ENCODE assay signal across 24 mouse cellular contexts in genomic region chr4:138877731-138878130, GRCm38 (mm10). TPM values are rescaled to one million over a fixed set of nuclear protein-coding genes. Genes with fewer than 3 reads are reported as not detected.
DNase-seq lines count a peak whose midpoint lies in the region; ATAC-seq and TF ChIP-seq lines count a peak whose summit lies in the region.
"Had no signal": no experiment of that assay in that cellular context is flagged by ENCODE, and none has a peak within 500 bp of the region (broad histone marks: within the 10 kb centered on the region; RNA-seq: fewer than 3 reads in every experiment).

TSS of gene Pla2g2e (plus strand) at chr4:138877942.

- TF ChIP-seq EP300 in stomach, postnatal 0 days (optimal IDR thresholded peaks at IDR 0.05): no peak

- no peak within 1 kb of the TSS for H3K4me3 ChIP-seq in neural tube, embryonic 13.5 days
- no peak within 1 kb of the TSS for H3K4me3 ChIP-seq in intestine, embryonic 15.5 days (replicated peaks)
- no peak within 1 kb of the TSS for H3K4me3 ChIP-seq in stomach, postnatal 0 days (ENCODE audit: low read depth, low read length)
- H3K4me3 ChIP-seq: embryonic facial prominence, embryonic 12.5 days; heart, embryonic 13.5 days; hindbrain, embryonic 13.5 days; left cerebral cortex, adult 2 months had no signal

- H3K4me2 ChIP-seq in neural tube, embryonic 13.5 days: no peak within 1 kb of the TSS
- H3K4me2 ChIP-seq in intestine, embryonic 15.5 days (replicated peaks): no peak within 1 kb of the TSS
- no peak within 1 kb of the TSS for H3K4me2 ChIP-seq in stomach, postnatal 0 days (replicated peaks; ENCODE audit: low read depth)
- H3K4me2 ChIP-seq: embryonic facial prominence, embryonic 12.5 days; heart, embryonic 13.5 days; hindbrain, embryonic 13.5 days; liver, embryonic 11.5 days had no signal

- no peak for ATAC-seq in neural tube, embryonic 13.5 days (ENCODE audit: low read depth)
- ATAC-seq in intestine, embryonic 15.5 days: peak; percentile 74
- ATAC-seq in stomach, postnatal 0 days (ENCODE audit: low FRiP score, low TSS enrichment): peak; percentile 72
- ATAC-seq: activated CD4-positive, CD25-positive, alpha-beta regulatory T cell, adult 4 months; forebrain, embryonic 16.5 days had no signal

- peaks cover 15% of the 10 kb centered on the region; the same call in 1 of the 2 replicates for H3K27me3 ChIP-seq in neural tube, embryonic 13.5 days
- no peaks in the 10 kb centered on the region for H3K27me3 ChIP-seq in intestine, embryonic 15.5 days (replicated peaks)
- no peaks in the 10 kb centered on the region for H3K27me3 ChIP-seq in stomach, postnatal 0 days (ENCODE audit: control insufficient read depth, insufficient read depth, low read length)

- no peak for TF ChIP-seq CTCF in stomach, postnatal 0 days (IDR thresholded peaks at IDR 0.05; ENCODE audit: low read depth)

- no peak within 1 kb of the TSS for H3K9ac ChIP-seq in neural tube, embryonic 13.5 days
- H3K9ac ChIP-seq in intestine, embryonic 15.5 days: no peak within 1 kb of the TSS
- H3K9ac ChIP-seq in stomach, postnatal 0 days (ENCODE audit: low read length): no peak within 1 kb of the TSS
- H3K9ac ChIP-seq: embryonic facial prominence, embryonic 12.5 days; heart, embryonic 13.5 days; hindbrain, embryonic 13.5 days had no signal

- no peaks in the 10 kb centered on the region for H3K36me3 ChIP-seq in neural tube, embryonic 13.5 days
- H3K36me3 ChIP-seq in intestine, embryonic 15.5 days: no peaks in the 10 kb centered on the region
- no peaks in the 10 kb centered on the region for H3K36me3 ChIP-seq in stomach, postnatal 0 days (ENCODE audit: control insufficient read depth, insufficient read depth, low read length)
- H3K36me3 ChIP-seq: embryonic facial prominence, embryonic 12.5 days; heart, embryonic 13.5 days; hindbrain, embryonic 13.5 days had no signal

- H3K9me3 ChIP-seq in neural tube, embryonic 13.5 days: no peaks in the 10 kb centered on the region
- no peaks in the 10 kb centered on the region for H3K9me3 ChIP-seq in intestine, embryonic 15.5 days
- no peaks in the 10 kb centered on the region for H3K9me3 ChIP-seq in stomach, postnatal 0 days (ENCODE audit: control insufficient read depth, low read length)
- H3K9me3 ChIP-seq: embryonic facial prominence, embryonic 12.5 days; heart, embryonic 13.5 days; hindbrain, embryonic 13.5 days had no signal

- H3K27ac ChIP-seq in neural tube, embryonic 13.5 days (replicated peaks): 0 out of 2 replicates have a peak within 1 kb of the TSS, but pooled peaks have one; percentile 18
- no peak within 1 kb of the TSS for H3K27ac ChIP-seq in intestine, embryonic 15.5 days
- no peak within 1 kb of the TSS for H3K27ac ChIP-seq in stomach, postnatal 0 days (replicated peaks)
- H3K27ac ChIP-seq: embryonic facial prominence, embryonic 12.5 days; heart, embryonic 13.5 days; hindbrain, embryonic 13.5 days; left cerebral cortex, adult 2 months had no signal

- peak; percentile 38 for DNase-seq in adrenal gland, postnatal 14 days
- DNase-seq in adrenal gland, adult 18-20 months (ENCODE audit: low spot score in 2 of 2): no peak
- no peak for DNase-seq in neural tube, embryonic 10.5 days (ENCODE audit: extremely low spot score, low spot score)
- DNase-seq in stomach, postnatal 0 days (ENCODE audit: low spot score): peak; percentile 27
- no peak for DNase-seq in left cerebral cortex, adult 8-10 months (ENCODE audit: low spot score in 2 of 2)
- no peak for DNase-seq in natural killer cell, adult 2 months (ENCODE audit: low spot score in 2 of 2)
- DNase-seq: cerebellum, postnatal 25 days; gastrocnemius, postnatal 25 days; kidney, adult 18-20 months; kidney, postnatal 4 days; midbrain, embryonic 14.5 days had no signal

- 84% methylated on average over 4 of the region's 4 CpGs for WGBS in neural tube, embryonic 13.5 days
- WGBS in intestine, embryonic 15.5 days: 60% methylated on average over 4 of the region's 4 CpGs
- 58% methylated on average over 4 of the region's 4 CpGs for WGBS in stomach, postnatal 0 days

- H3K4me1 ChIP-seq in neural tube, embryonic 13.5 days (replicated peaks): peaks cover 11% of the 10 kb centered on the region
- 0 out of 2 replicates have a peak, but pooled peaks cover 6% of the 10 kb centered on the region for H3K4me1 ChIP-seq in intestine, embryonic 15.5 days (replicated peaks)
- H3K4me1 ChIP-seq in stomach, postnatal 0 days (replicated peaks; ENCODE audit: control insufficient read depth, insufficient read depth): no peaks in the 10 kb centered on the region

RNA-seq across cellular contexts. Expression of gene Pla2g2e, which starts in this region (rescaled TPM):
- total RNA-seq in adrenal gland, postnatal 14 days (2021): 1.2 and 1.4 TPM in 2 replicates
- 1 to 10 TPM; 1.6 to 3.1 TPM for total RNA-seq in adrenal gland, adult 18-20 months (2021)
- not detected in 2 replicates for polyA plus RNA-seq in neural tube, embryonic 13.5 days (2015; fragmentation: Nextera tagmentation; extraction: Ambion mirVana)
- polyA plus RNA-seq in intestine, embryonic 15.5 days (2015; fragmentation: Nextera tagmentation; extraction: Ambion mirVana): not detected in 2 replicates
- polyA plus RNA-seq in stomach, postnatal 0 days (2015; fragmentation: Nextera tagmentation; extraction: Ambion mirVana): 0.22 TPM in 1 of 2 replicates, not detected in the other
- not detected for total RNA-seq in left cerebral cortex, adult 8-10 months (2022)
- total RNA-seq: left cerebral cortex, adult 2 months; MEL had no signal
- polyA plus RNA-seq: activated CD4-positive, CD25-positive, alpha-beta regulatory T cell, adult 4 months; embryonic facial prominence, embryonic 12.5 days; forebrain, embryonic 16.5 days; heart, embryonic 13.5 days; hindbrain, embryonic 13.5 days; liver, embryonic 11.5 days; lung, embryonic 16.5 days; midbrain, embryonic 14.5 days; neural tube, embryonic 14.5 days; testis, adult 2 months had no signal

Comparison
In these comparisons a context has a peak if more than half of its experiments do, and no peak if none do; other contexts are left out.
1. Peak in ATAC-seq in intestine, embryonic 15.5 days; RNA of the gene not detected or under 1 TPM.
2. Peak in DNase-seq and ATAC-seq in stomach, postnatal 0 days; RNA of the gene not detected or under 1 TPM.